Mouse (Mus musculus): ENCODE data around the gene Zfp423. TPM values are rescaled to one million over a fixed set of nuclear protein-coding genes. Genes with fewer than 3 reads are reported as not detected.
"Not testable (repeated sequence)": the region's sequence is repeated elsewhere in the genome, so short reads cannot be mapped to it uniquely, and the experiment has no call there.

Zfp423 gene
- total RNA-seq, 2 experiments from 2014 or later, result 9.1 to 14.5 TPM

GRCm38 (mm10) chr8:87848836-87849235 lies 110.6 kb downstream of the Zfp423 start:
- intact Hi-C loops (cut with DNase I), result no loop called here

GRCm38 (mm10) chr8:87847796-87848195 lies 111.6 kb downstream of the Zfp423 start:
- peak; percentile 46 to 57 for DNase-seq

More at GRCm38 (mm10) chr8:87848836-87849235, 110.6 kb downstream of the Zfp423 start:
- no peak for DNase-seq

GRCm38 (mm10) chr8:87842096-87842495 lies 117.3 kb downstream of the Zfp423 start:
- intact Hi-C loops (cut with DNase I); DNase-seq: not testable (repeated sequence)

More at GRCm38 (mm10) chr8:87847796-87848195, 111.6 kb downstream of the Zfp423 start:
- intact Hi-C loops (cut with DNase I), result no loop called here

GRCm38 (mm10) chr8:87837266-87837665 lies 122.1 kb downstream of the Zfp423 start:
- intact Hi-C loops (cut with DNase I), result no loop called here
- no peak for DNase-seq

- intact Hi-C loops (cut with DNase I), result no loop called here
These were observed 122.5 kb downstream of the Zfp423 start for GRCm38 (mm10) chr8:87836866-87837265.

GRCm38 (mm10) chr8:87835924-87836323 lies 123.5 kb downstream of the Zfp423 start:
- intact Hi-C loops (cut with DNase I), result no loop called here

More at GRCm38 (mm10) chr8:87836866-87837265, 122.5 kb downstream of the Zfp423 start:
- peak; percentile 80 to 82 for DNase-seq

GRCm38 (mm10) chr8:87835411-87835821 lies 124.0 kb downstream of the Zfp423 start:
- peak; percentile 68 to 70 for DNase-seq
- intact Hi-C loops (cut with DNase I), result no loop called here

More at GRCm38 (mm10) chr8:87835924-87836323, 123.5 kb downstream of the Zfp423 start:
- no peak for DNase-seq

- intact Hi-C loops (cut with DNase I), result no loop called here
- DNase-seq, result no peak
These were observed 124.7 kb downstream of the Zfp423 start for GRCm38 (mm10) chr8:87834656-87835055.

GRCm38 (mm10) chr8:87833841-87834620 lies 125.4 kb downstream of the Zfp423 start:
- peak; percentile 35 to 53 for DNase-seq
- intact Hi-C loops (cut with DNase I), result no loop called here

GRCm38 (mm10) chr8:87833339-87833738 lies 126.1 kb downstream of the Zfp423 start:
- DNase-seq, result peak in 1 of 2 experiments; percentile 16
- intact Hi-C loops (cut with DNase I), result no loop called here

- no peak for DNase-seq
- intact Hi-C loops (cut with DNase I), result no loop called here
These were observed 126.7 kb downstream of the Zfp423 start for GRCm38 (mm10) chr8:87832381-87833325.

GRCm38 (mm10) chr8:87831567-87831966 lies 127.8 kb downstream of the Zfp423 start:
- peak in 1 of 2 experiments; percentile 5 for DNase-seq
- intact Hi-C loops (cut with DNase I), result no loop called here

- intact Hi-C loops (cut with DNase I), result no loop called here
- no peak for DNase-seq
These were observed 128.3 kb downstream of the Zfp423 start for GRCm38 (mm10) chr8:87831116-87831515.

GRCm38 (mm10) chr8:87830200-87830599 lies 129.2 kb downstream of the Zfp423 start:
- intact Hi-C loops (cut with DNase I), result no loop called here
- peak in 1 of 2 experiments; percentile 10 for DNase-seq

GRCm38 (mm10) chr8:87826013-87826660 lies 133.3 kb downstream of the Zfp423 start:
- intact Hi-C loops (cut with DNase I), result no loop called here
- DNase-seq, result peak in 1 of 2 experiments; percentile 14

- intact Hi-C loops (cut with DNase I), result no loop called here
These were observed 136.2 kb downstream of the Zfp423 start for GRCm38 (mm10) chr8:87823172-87823571.

GRCm38 (mm10) chr8:87822690-87823089 lies 136.7 kb downstream of the Zfp423 start:
- intact Hi-C loops (cut with DNase I), result no loop called here
- DNase-seq, result no peak

More at GRCm38 (mm10) chr8:87823172-87823571, 136.2 kb downstream of the Zfp423 start:
- DNase-seq, result no peak

GRCm38 (mm10) chr8:87822175-87822574 lies 137.2 kb downstream of the Zfp423 start:
- no peak for DNase-seq
- intact Hi-C loops (cut with DNase I), result no loop called here

GRCm38 (mm10) chr8:87821655-87822054 lies 137.7 kb downstream of the Zfp423 start:
- intact Hi-C loops (cut with DNase I), result no loop called here
- DNase-seq, result no peak

GRCm38 (mm10) chr8:87819263-87819662 lies 140.1 kb downstream of the Zfp423 start:
- no peak for DNase-seq
- intact Hi-C loops (cut with DNase I), result no loop called here
